Mouse (Mus musculus): ENCODE measurements around the gene Creld2.

GRCm38 (mm10) chr15:88850146-88850826 is 30.8 kb downstream of the Creld2 start:
- TF ChIP-seq CTCF (IDR thresholded peaks at IDR 0.05; ENCODE audit: low read depth, low read length) (no peak), POLR2A (IDR thresholded peaks at IDR 0.05; ENCODE audit: extremely low read depth, insufficient read depth, low read length) (no peak)

Measured in liver, adult 2 months (tissue).